Mouse (Mus musculus) thymus, adult 2 months (tissue): ENCODE measurements at regions not wholly inside any gene's neighbourhood (a gene's known extent, or its start where the extent isn't known, plus 50 kb on each side); places are given as distances from the start of the nearest gene placed in this dataset.

Source experiments
- CTCF ChIP-seq: fragments of 200-500 bp; IDR thresholded peaks from 2 replicates; pipeline ENCODE4 v1.5.1; 2012; ENCODE audit warnings: mild to moderate bottlenecking, control low read depth, low read length, moderate library complexity, borderline replicate concordance; ENCODE audit not compliant: control insufficient read depth, poor library complexity, insufficient read depth; ENCODE audit errors: extremely low read depth
- POLR2A ChIP-seq: fragments of 200-500 bp; IDR thresholded peaks from 2 replicates; pipeline ENCODE4 v1.6.1; 2012; ENCODE audit warnings: mild to moderate bottlenecking, low read length, control low read depth, moderate library complexity; ENCODE audit not compliant: control insufficient read depth, poor library complexity, insufficient read depth; ENCODE audit errors: extremely low read depth

DNA sequence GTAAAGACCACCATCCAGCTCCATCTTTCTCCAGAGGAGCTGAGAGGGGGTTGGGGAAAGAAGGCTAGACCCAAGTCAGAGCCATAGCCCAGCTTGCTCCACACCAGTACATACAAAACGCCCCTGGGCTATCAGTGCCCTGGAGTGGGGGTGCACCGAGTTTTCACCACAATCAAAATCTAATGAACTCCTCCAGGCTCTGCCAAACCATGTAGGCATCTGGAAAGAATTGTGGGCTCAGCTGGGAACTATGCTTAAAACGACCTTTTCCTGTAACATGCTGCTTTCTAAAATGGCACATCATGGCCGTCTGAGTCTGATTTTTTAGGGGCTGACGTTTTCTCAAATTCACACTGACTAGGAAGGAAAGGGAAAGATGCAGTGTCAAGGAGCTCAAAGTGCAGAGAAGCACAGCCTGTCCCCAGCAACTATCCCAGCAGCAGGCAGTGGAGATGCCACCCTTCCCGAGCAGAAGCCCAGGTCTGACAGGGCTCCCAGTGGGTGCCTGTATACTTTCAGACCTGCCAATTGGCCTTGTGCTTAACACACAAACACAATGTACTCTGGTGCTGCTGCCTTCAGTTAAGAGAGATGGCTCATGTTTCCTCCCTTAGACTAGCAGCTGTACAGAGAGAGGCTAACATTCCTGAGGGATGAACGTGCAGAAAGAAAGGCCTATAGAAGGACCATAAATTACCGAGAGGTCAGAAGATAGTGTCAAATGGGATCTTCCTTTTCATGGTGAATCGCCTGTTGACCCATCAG is 100.6 kb upstream of the Cxcl12 start:
- TF ChIP-seq CTCF: no peak
- no peak for TF ChIP-seq POLR2A
